Mouse (Mus musculus) left cerebral cortex, postnatal 25 days (tissue): ENCODE results near the gene Tmem81. TPM values are rescaled to one million over a fixed set of nuclear protein-coding genes. Genes with fewer than 3 reads are reported as not detected.
"Not testable (repeated sequence)": the region's sequence is repeated elsewhere in the genome, so short reads cannot be mapped to it uniquely, and the experiment has no call there.

ENCODE experiments used
- DNase-seq, 2 experiments: peaks; one replicate each; pipeline ENCODE4 v3.0.0; 2022; ENCODE audit warnings: low spot score in 2 of 2, mixed read lengths in 1 of 2
- intact Hi-C: fragments of 180-260 bp; cut with DNase I; formaldehyde crosslinking; loops from one replicate; pipeline ENCODE4 v1.15.1; 2025
- total RNA-seq, 2 experiments: library from RNA; stranded (reverse); gene quantifications; 2 replicates each; pipeline ENCODE4 v1.2.3; 2021

Tmem81 gene
- total RNA-seq, result 1 to 10 TPM; 3.6 to 3.9 TPM

DNA sequence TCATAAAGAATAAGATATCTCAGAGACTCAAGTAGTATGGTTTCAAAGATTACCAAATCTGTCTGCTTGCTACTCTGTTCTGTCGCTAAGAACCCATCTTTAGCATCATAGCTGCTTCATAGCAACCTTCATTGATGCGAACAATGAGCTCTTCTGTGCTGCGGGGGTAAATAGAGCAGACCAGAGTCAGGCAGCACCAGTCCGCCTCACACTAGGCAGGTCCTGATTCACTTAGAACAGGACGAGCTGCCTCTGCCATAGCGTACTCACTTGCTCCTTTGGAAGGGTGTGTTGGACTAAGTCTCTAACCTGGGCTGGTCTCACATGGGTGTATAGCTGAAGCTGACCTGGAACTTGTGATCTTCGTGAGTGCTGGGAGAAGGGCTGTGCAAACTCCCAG lies at the start of gene Tmem81:
Tmem81 (plus strand) TSS at position 173 of the 400 bp plus-strand sequence.
- no peak for DNase-seq
- intact Hi-C loops, result no loop called here

DNA sequence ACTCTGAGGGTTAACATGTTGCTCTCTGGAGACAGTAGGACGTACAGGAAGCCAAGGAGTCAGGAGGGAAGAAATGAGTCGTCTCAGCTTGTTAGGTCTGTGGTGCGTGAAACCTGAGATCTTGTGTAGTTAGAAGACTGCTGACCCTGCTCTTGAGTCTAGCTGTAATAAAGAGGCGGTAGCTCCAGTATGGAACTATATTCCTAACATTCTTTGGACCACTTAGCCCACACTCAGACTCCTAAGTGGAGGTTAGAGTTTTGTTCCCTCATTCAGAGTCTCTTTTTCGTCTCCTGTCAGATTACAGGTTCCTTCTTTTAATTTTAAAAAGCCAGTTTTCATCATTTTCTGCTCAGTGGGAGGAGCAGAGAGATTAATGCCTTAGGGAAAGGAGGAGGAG lies 41.4 kb upstream of the Tmem81 start:
- DNase-seq, result no peak
- intact Hi-C loops, result no loop called here

DNA sequence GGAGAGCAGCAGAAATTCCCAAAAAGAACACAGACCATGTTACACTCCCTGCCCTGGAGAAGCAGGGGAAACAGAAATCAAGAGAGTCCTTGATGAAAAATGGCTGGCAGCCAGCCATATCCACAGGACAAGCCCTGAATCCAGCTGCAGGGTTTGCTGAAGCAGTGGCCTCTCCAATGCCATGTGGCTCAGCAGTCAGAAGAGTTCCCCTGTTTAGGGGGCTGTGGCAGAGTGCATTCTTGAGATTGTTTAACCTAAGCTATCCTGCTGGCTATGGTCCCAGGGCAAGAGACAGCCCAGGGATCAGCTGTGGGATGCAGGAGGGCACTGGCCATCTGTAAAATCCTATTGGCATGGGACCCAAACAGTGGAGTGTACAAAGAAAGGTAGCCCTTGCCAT lies 37.1 kb upstream of the Tmem81 start:
- intact Hi-C loops, result no loop called here
- DNase-seq, result no peak

DNA sequence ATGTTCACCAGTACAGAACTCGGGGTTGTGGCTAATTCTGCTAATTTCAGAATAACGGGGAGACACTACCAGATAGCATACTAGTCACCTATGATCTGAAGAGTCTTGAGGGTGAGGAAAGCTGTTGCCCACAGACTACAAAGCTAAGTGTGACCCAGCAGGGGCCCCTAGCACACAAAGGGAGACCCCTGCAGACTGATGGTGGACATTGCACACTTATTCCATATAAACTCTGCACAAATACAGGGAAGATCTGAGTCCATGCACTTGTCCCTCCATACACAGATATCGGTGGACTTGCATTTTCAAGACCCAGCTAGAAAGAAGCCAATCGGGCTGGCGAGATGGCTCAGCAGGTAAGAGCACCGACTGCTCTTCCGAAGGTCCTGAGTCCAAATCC lies 36.5 kb upstream of the Tmem81 start:
- DNase-seq, result no peak
- intact Hi-C loops, result no loop called here

GRCm38 (mm10) chr1:132470031-132470430 lies 36.0 kb upstream of the Tmem81 start:
- DNase-seq, intact Hi-C loops: not testable (repeated sequence)

DNA sequence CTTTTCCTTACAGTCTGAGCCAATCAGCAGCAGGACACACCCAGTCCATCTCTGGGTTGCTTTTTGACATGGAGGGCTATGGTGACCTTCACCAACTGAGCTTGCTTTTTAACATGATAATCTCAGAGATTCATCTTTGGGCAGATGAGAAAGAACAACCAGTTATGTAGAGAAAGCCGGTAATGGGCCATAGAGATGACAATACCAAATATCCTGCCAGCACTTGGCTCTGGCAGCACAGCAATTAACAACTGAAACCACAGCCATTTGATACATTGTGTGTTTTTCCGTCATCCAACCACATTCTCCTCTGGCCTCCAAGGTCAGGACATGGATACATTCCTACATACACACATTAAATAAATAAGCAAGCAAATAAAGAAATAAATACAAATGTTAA lies 35.0 kb upstream of the Tmem81 start:
- intact Hi-C loops, result no loop called here
- DNase-seq, result no peak

DNA sequence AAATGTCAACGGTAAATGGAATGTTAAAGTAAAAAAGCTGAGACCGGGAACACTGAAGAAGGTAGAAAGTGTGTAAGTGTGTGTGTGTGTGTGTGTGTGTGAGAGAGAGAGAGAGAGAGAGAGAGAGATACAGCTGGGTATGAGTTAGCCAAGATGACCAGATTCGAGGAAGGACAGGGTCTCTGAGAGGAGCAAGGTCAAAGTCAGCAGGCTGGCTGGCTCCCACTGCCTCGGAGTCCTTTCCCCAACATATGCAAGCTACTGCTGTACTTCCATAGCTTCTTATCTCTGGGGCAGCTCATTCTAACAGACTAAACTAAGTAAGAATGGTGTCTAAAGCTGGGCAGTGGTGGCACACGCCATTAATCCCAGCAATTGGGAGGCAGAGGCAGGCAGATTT lies 34.5 kb upstream of the Tmem81 start:
- no peak for DNase-seq
- intact Hi-C loops, result no loop called here

GRCm38 (mm10) chr1:132472537-132472936 lies 33.5 kb upstream of the Tmem81 start:
- intact Hi-C loops, result no loop called here
- no peak for DNase-seq

DNA sequence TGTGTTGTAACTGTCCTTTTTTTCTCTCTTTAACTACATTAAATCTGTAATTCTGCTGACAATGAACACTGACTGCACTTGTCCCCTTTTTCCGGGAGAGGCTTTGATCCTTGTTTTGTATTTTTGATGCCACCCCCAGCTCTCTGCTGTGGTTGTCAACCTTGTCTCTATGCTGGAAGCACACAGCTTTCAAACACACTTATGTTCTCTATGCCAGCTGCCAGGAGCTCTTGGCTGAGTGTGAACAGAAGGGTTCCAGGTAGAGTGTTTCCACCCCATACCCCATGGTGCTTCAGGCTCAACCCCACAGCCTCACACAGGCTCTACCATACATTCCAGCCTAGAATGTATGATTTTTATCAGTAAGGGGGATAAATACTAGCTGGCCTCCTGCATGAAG lies 31.5 kb upstream of the Tmem81 start:
- intact Hi-C loops, result no loop called here
- no peak for DNase-seq

- DNase-seq, result no peak
- intact Hi-C loops, result loop anchor here (5.0 kb wide), 2 partner anchors 89 to 109 kb away; no protein-coding TSS in a partner anchor
These were observed 29.5 kb upstream of the Tmem81 start for GRCm38 (mm10) chr1:132476575-132476927.

GRCm38 (mm10) chr1:132476928-132477691 lies 28.9 kb upstream of the Tmem81 start, which contains the start of gene Rbbp5:
TSS of gene Rbbp5 (plus strand) at chr1:132477365.
- peak; percentile 79 to 89 for DNase-seq
- intact Hi-C loops, result loop anchor here (5.0 kb wide), 2 partner anchors 90 to 110 kb away; no protein-coding TSS in a partner anchor

DNA sequence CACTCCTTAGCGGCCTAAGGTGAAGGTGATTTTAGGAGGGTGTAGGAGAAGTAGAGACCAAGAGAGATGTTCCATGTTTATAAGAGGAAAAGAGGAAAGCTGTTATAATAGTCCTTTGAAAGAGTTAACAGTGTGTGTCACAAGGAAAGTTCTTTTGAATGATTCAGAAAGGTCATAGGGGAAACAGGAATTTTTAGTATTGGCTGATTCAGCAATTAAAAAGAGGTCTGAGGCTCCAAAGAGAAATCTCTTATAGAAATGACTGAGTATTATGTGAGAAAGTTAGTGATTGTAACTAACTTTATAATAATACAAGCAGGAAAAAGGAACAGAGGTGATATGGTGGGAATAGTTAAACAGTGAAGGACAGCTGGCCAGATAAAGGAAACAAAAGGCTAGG lies 26.6 kb upstream of the Tmem81 start:
- no peak for DNase-seq
- intact Hi-C loops, result loop anchor here (5.0 kb wide), 2 partner anchors 92 to 112 kb away; no protein-coding TSS in a partner anchor

GRCm38 (mm10) chr1:132481619-132482018 lies 24.4 kb upstream of the Tmem81 start:
- intact Hi-C loops, result no loop called here
- DNase-seq, result no peak

GRCm38 (mm10) chr1:132483234-132483633 lies 22.8 kb upstream of the Tmem81 start:
- no peak for DNase-seq
- intact Hi-C loops, result no loop called here

GRCm38 (mm10) chr1:132483759-132484158 lies 22.3 kb upstream of the Tmem81 start:
- intact Hi-C loops, result no loop called here
- DNase-seq, result no peak

DNA sequence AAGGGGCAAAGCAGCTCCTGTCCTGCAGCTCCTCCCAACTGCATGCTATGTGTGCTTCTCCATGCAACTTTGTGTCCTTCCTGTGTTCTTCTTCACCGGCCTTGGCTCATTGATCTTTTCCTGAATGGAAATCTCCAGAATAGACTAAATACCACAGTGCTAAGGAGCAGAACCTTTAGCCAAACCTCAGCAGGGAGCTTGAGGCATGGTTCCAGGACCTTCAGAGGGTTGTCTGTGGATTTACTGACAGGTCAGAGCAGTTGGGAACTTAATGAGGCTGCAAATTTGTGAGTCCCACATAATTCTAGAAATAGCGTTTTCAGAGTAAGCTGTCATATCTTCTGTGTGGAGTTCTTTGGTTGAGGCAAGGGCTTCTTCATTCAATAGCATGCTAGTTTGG lies 5.5 kb upstream of the Tmem81 start:
- intact Hi-C loops, result no loop called here

DNA sequence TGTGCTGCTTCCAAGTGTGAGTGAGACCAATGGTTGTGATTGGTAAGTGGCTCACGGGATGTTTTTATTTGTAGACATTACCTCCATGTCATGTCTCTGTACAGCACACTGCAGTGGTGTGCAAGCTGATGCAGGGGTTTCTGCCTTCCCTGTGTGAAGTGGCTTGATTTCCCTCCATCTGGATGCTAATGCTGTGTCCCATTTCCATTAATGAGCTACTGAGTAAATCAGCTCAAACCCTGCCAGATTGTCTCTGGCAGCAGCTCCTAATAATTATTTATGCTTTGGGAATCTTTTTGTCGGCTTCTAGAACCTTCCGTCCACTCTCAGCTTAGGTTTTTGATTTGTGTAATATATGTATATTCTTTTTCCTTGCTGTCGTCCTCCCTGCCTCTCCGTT lies 875 bp upstream of the Tmem81 start:
- DNase-seq, result peak in 1 of 2 experiments; percentile 42
- intact Hi-C loops, result no loop called here

More for the DNA sequence above, 5.5 kb upstream of the Tmem81 start:
- DNase-seq, result no peak

DNA sequence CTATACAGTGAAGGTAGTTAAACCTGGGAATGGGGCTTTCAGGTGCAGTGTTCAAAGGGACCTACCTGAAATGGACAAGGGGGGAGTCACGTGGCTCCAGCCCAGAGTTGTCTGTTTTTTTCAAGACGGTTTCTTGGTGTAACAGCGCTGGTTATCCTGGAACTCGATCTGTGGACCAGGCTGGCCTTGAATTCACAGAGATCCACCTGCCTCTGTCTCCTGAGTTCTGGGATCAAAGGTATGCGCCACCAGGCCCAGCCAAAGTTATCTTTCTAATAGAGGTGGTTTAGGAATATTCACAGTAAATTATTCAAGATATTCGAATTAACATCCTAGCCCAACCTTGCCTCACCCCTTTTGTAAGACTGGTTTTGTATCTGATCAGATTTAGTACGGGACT lies 626 bp downstream of the Tmem81 start:
- intact Hi-C loops, result no loop called here
- no peak for DNase-seq

- no peak for DNase-seq
- intact Hi-C loops, result no loop called here
These were observed 3.7 kb downstream of the Tmem81 start for GRCm38 (mm10) chr1:132509771-132510170.

- no peak for DNase-seq
- intact Hi-C loops, result no loop called here
These were observed 5.5 kb downstream of the Tmem81 start for GRCm38 (mm10) chr1:132511521-132511920.

GRCm38 (mm10) chr1:132512106-132512505 lies 6.1 kb downstream of the Tmem81 start:
- no peak for DNase-seq
- intact Hi-C loops, result no loop called here

GRCm38 (mm10) chr1:132515339-132515738 lies 9.3 kb downstream of the Tmem81 start:
- intact Hi-C loops, result no loop called here
- DNase-seq, result no peak
